Mouse (Mus musculus): ENCODE measurements around the gene 2010300C02Rik.
"Not testable (repeated sequence)": the region's sequence is repeated elsewhere in the genome, so short reads cannot be mapped to it uniquely, and the experiment has no call there.

Gene 2010300C02Rik

GRCm38 (mm10) chr1:37719761-37720640, at the start of gene 2010300C02Rik:
Gene 2010300C02Rik, minus strand, starts transcription at chr1:37720085.
- DNase-seq = peak; percentile 67

GRCm38 (mm10) chr1:37759407-37759806, 39.5 kb upstream of the 2010300C02Rik start:
- peak; percentile 11 for DNase-seq

- no peak for DNase-seq
Measured at GRCm38 (mm10) chr1:37744650-37745259, 24.9 kb upstream of the 2010300C02Rik start.

- DNase-seq = no peak
Measured at GRCm38 (mm10) chr1:37742602-37743270, 22.9 kb upstream of the 2010300C02Rik start.

GRCm38 (mm10) chr1:37742126-37742525, 22.2 kb upstream of the 2010300C02Rik start:
- DNase-seq = no peak

GRCm38 (mm10) chr1:37740161-37740802, 20.4 kb upstream of the 2010300C02Rik start:
- DNase-seq = no peak

GRCm38 (mm10) chr1:37738895-37739294, 19.0 kb upstream of the 2010300C02Rik start:
- DNase-seq = no peak

GRCm38 (mm10) chr1:37737045-37737444, 17.2 kb upstream of the 2010300C02Rik start:
- no peak for DNase-seq

GRCm38 (mm10) chr1:37735932-37736331, 16.0 kb upstream of the 2010300C02Rik start:
- no peak for DNase-seq

GRCm38 (mm10) chr1:37734841-37735240, 15.0 kb upstream of the 2010300C02Rik start:
- no peak for DNase-seq

- DNase-seq = no peak
Measured at GRCm38 (mm10) chr1:37729353-37729752, 9.5 kb upstream of the 2010300C02Rik start.

GRCm38 (mm10) chr1:37728053-37728452, 8.2 kb upstream of the 2010300C02Rik start:
- no peak for DNase-seq

- no peak for DNase-seq
Measured at GRCm38 (mm10) chr1:37727186-37727585, 7.3 kb upstream of the 2010300C02Rik start.

- no peak for DNase-seq
Measured at GRCm38 (mm10) chr1:37726426-37726825, 6.5 kb upstream of the 2010300C02Rik start.

- DNase-seq = no peak
Measured at GRCm38 (mm10) chr1:37725880-37726279, 6.0 kb upstream of the 2010300C02Rik start.

- no peak for DNase-seq
Measured at GRCm38 (mm10) chr1:37721092-37721491, 1.2 kb upstream of the 2010300C02Rik start.

GRCm38 (mm10) chr1:37719030-37719723, 708 bp downstream of the 2010300C02Rik start:
- DNase-seq = no peak

GRCm38 (mm10) chr1:37718516-37718915, 1.4 kb downstream of the 2010300C02Rik start:
- DNase-seq = no peak

- no peak for DNase-seq
Measured at GRCm38 (mm10) chr1:37717415-37718195, 2.3 kb downstream of the 2010300C02Rik start.

GRCm38 (mm10) chr1:37712357-37712737, 7.5 kb downstream of the 2010300C02Rik start:
- not testable (repeated sequence) for DNase-seq

- no peak for DNase-seq
Measured at GRCm38 (mm10) chr1:37711596-37712356, 8.1 kb downstream of the 2010300C02Rik start.

All from thymus, postnatal 25 days (tissue).